8 mouse cellular contexts compared by ENCODE assay signal in the genomic region with DNA sequence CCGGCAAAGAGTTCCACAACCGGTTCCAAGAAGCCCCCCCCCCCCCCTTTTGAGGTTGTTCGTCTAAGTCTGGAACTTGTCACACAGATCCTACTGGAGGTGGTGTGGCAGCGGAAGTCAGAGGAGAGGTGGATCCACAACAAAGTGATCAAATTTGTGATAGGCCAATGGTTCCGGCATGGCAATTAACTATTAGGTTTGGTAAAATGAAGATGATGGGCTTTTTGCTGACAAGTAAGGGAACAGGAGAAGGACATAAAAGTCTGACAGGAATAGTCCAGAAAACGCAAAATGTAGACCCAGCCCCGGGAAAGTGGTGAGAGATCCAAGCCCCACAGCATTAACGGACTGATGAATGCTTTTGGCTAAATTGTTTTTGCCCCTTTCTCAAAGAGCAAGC. TPM values are rescaled to one million over a fixed set of nuclear protein-coding genes. Genes with fewer than 3 reads are reported as not detected.
DNase-seq lines count a peak whose midpoint lies in the region; ATAC-seq and TF ChIP-seq lines count a peak whose summit lies in the region.

No protein-coding gene starts in this region.

- DNase-seq in heart, embryonic 10.5 days (ENCODE audit: low spot score): no peak
- DNase-seq in heart, postnatal 10 days: no peak
- no peak for DNase-seq in liver, embryonic 14.5 days (ENCODE audit: low read depth in 3 of 3, low spot score in 3 of 3)
- DNase-seq in right cerebral cortex, postnatal 14 days: no peak
- DNase-seq in gastrocnemius, postnatal 10 days: no peak
- DNase-seq in T-cell, adult 2 months (ENCODE audit: low spot score): no peak

- peak overlapping the region; percentile 69 for H3K4me3 ChIP-seq in heart, embryonic 10.5 days
- H3K4me3 ChIP-seq in E14TG2a.4 (replicated peaks; ENCODE audit: low read length): peak overlapping the region; percentile 85
- H3K4me3 ChIP-seq in forebrain, embryonic 12.5 days (replicated peaks): peak overlapping the region; percentile 61
- H3K4me3 ChIP-seq in liver, embryonic 14.5 days (ENCODE audit: insufficient read depth in 1 of 2, low read depth in 2 of 2, low read length in 2 of 2): peak overlapping the region; percentile 78 to 85; a peak in 3 of 4 replicates

- H3K9me3 ChIP-seq in heart, embryonic 10.5 days: no peaks in the 10 kb centered on the region
- H3K9me3 ChIP-seq in E14TG2a.4 (ENCODE audit: low read length): no peaks in the 10 kb centered on the region
- no peaks in the 10 kb centered on the region for H3K9me3 ChIP-seq in forebrain, embryonic 12.5 days
- no peaks in the 10 kb centered on the region for H3K9me3 ChIP-seq in liver, embryonic 14.5 days (ENCODE audit: control insufficient read depth, low read length)

- TF ChIP-seq EP300 in liver, embryonic 14.5 days (IDR thresholded peaks at IDR 0.05; ENCODE audit: low read depth): no peak

- WGBS in heart, embryonic 10.5 days: 37% methylated on average over 8 of the region's 8 CpGs
- 44% methylated on average over 8 of the region's 8 CpGs for WGBS in forebrain, embryonic 12.5 days
- 56% methylated on average over 8 of the region's 8 CpGs for WGBS in liver, embryonic 14.5 days (ENCODE audit: insufficient replicate concordance)

- 0 out of 2 replicates have a peak overlapping the region, but pooled peaks have one; percentile 71 for H3K9ac ChIP-seq in forebrain, embryonic 12.5 days
- H3K9ac ChIP-seq in liver, embryonic 14.5 days (replicated peaks): peak overlapping the region; percentile 72

- H3K4me1 ChIP-seq in heart, embryonic 10.5 days: peaks cover 7% of the 10 kb centered on the region
- peaks cover 16% of the 10 kb centered on the region for H3K4me1 ChIP-seq in E14TG2a.4 (replicated peaks; ENCODE audit: low read depth, low read length)
- H3K4me1 ChIP-seq in forebrain, embryonic 12.5 days: peaks cover 7% of the 10 kb centered on the region; the same call in 1 of the 2 replicates
- H3K4me1 ChIP-seq in liver, embryonic 14.5 days (replicated peaks; ENCODE audit: control insufficient read depth in 2 of 2, insufficient read depth in 2 of 2, low read length in 1 of 2): peaks cover 4 to 6% of the 10 kb centered on the region in 2 experiments

- no peaks in the 10 kb centered on the region for H3K27me3 ChIP-seq in heart, embryonic 10.5 days (ENCODE audit: insufficient read depth, poor library complexity, severe bottlenecking)
- no peaks in the 10 kb centered on the region for H3K27me3 ChIP-seq in E14TG2a.4 (ENCODE audit: insufficient read depth, low read length)
- H3K27me3 ChIP-seq in forebrain, embryonic 12.5 days: no peaks in the 10 kb centered on the region
- H3K27me3 ChIP-seq in liver, embryonic 14.5 days (ENCODE audit: control insufficient read depth, insufficient read depth, low read length): no peaks in the 10 kb centered on the region

- H3K4me2 ChIP-seq in forebrain, embryonic 12.5 days: peak overlapping the region; percentile 59
- peak overlapping the region; percentile 71 for H3K4me2 ChIP-seq in liver, embryonic 14.5 days (ENCODE audit: low read depth)

- peak overlapping the region; percentile 93 for H3K27ac ChIP-seq in heart, embryonic 10.5 days
- H3K27ac ChIP-seq in forebrain, embryonic 12.5 days: peak overlapping the region; percentile 92
- peak overlapping the region; percentile 81 for H3K27ac ChIP-seq in liver, embryonic 14.5 days

- intact Hi-C loops in heart, postnatal 10 days (cut with DNase I): loop anchor here (5.0 kb wide), 1 partner anchor 170 kb away; the partner anchor contains the start of genes 2700049A03Rik and Timm9

- no peak for TF ChIP-seq CTCF in E14TG2a.4 (conservative IDR thresholded peaks at IDR 0.05; ENCODE audit: low read length)
- no peak for TF ChIP-seq CTCF in liver, embryonic 14.5 days (IDR thresholded peaks at IDR 0.05; ENCODE audit: low read depth)

- ATAC-seq in forebrain, embryonic 12.5 days (ENCODE audit: low FRiP score): no peak
- ATAC-seq in liver, embryonic 14.5 days (ENCODE audit: insufficient read depth): no peak

- peaks cover 16% of the 10 kb centered on the region for H3K36me3 ChIP-seq in heart, embryonic 10.5 days
- peaks cover 5% of the 10 kb centered on the region; the same call in 1 of the 2 replicates for H3K36me3 ChIP-seq in E14TG2a.4 (ENCODE audit: insufficient read depth, low read length)
- peaks cover 10% of the 10 kb centered on the region for H3K36me3 ChIP-seq in forebrain, embryonic 12.5 days (replicated peaks)
- H3K36me3 ChIP-seq in liver, embryonic 14.5 days (replicated peaks; ENCODE audit: control insufficient read depth, insufficient read depth, low read depth): no peaks in the 10 kb centered on the region

RNA-seq across cellular contexts. Expression of gene Psma3, which starts 6.8 kb away (rescaled TPM):
- polyA plus RNA-seq in heart, embryonic 10.5 days (2016; fragmentation: Nextera tagmentation; extraction: Ambion mirVana): 513 and 568 TPM in 2 replicates
- 100 to 1,000 TPM; 238 to 252 TPM for total RNA-seq in heart, postnatal 10 days (2021)
- 547 and 562 TPM in 2 replicates for polyA plus RNA-seq in forebrain, embryonic 12.5 days (2016; fragmentation: Nextera tagmentation; extraction: Ambion mirVana)
- 72.1 and 138 TPM in 2 replicates for polyA plus RNA-seq in liver, embryonic 14.5 days (2012; rRNA removed)
- polyA plus RNA-seq in liver, embryonic 14.5 days (2014; fragmentation: Nextera tagmentation; extraction: Ambion mirVana): 370 and 401 TPM in 2 replicates
- 100 to 1,000 TPM; 464 to 488 TPM for total RNA-seq in gastrocnemius, postnatal 10 days (2021)

RNA-seq across cellular contexts. Expression of gene Actr10, which starts 29.9 kb away (rescaled TPM):
- 194 and 197 TPM in 2 replicates for polyA plus RNA-seq in heart, embryonic 10.5 days (2016; fragmentation: Nextera tagmentation; extraction: Ambion mirVana)
- 100 to 1,000 TPM; 166 to 172 TPM for total RNA-seq in heart, postnatal 10 days (2021)
- polyA plus RNA-seq in forebrain, embryonic 12.5 days (2016; fragmentation: Nextera tagmentation; extraction: Ambion mirVana): 248 and 252 TPM in 2 replicates
- 11.4 and 20.1 TPM in 2 replicates for polyA plus RNA-seq in liver, embryonic 14.5 days (2012; rRNA removed)
- polyA plus RNA-seq in liver, embryonic 14.5 days (2014; fragmentation: Nextera tagmentation; extraction: Ambion mirVana): 127 and 128 TPM in 2 replicates
- 100 to 1,000 TPM; 126 to 127 TPM for total RNA-seq in gastrocnemius, postnatal 10 days (2021)

RNA-seq across cellular contexts. Expression of gene Arid4a, which starts 48.2 kb away (rescaled TPM):
- polyA plus RNA-seq in heart, embryonic 10.5 days (2016; fragmentation: Nextera tagmentation; extraction: Ambion mirVana): 24.1 and 26.9 TPM in 2 replicates
- total RNA-seq in heart, postnatal 10 days (2021): 10 to 100 TPM; 14.0 to 15.5 TPM
- polyA plus RNA-seq in forebrain, embryonic 12.5 days (2016; fragmentation: Nextera tagmentation; extraction: Ambion mirVana): 41.1 and 41.5 TPM in 2 replicates
- polyA plus RNA-seq in liver, embryonic 14.5 days (2012; rRNA removed): 2.3 and 4.6 TPM in 2 replicates
- 17.7 and 19.7 TPM in 2 replicates for polyA plus RNA-seq in liver, embryonic 14.5 days (2014; fragmentation: Nextera tagmentation; extraction: Ambion mirVana)
- 10 to 100 TPM; 11.0 to 12.3 TPM for total RNA-seq in gastrocnemius, postnatal 10 days (2021)
